Mouse (Mus musculus) testis, adult 2 months (tissue): ENCODE measurements around the gene Nubp2. TPM values are rescaled to one million over a fixed set of nuclear protein-coding genes. Genes with fewer than 3 reads are reported as not detected.

Source experiments
- H3K27ac ChIP-seq: fragments of 200-500 bp; 2 replicates; pipeline ENCODE4 v1.5.1; 2012; ENCODE audit warnings: low read depth, low read length; ENCODE audit not compliant: control insufficient read depth, insufficient read depth
- H3K27me3 ChIP-seq: fragments of 200-500 bp; 2 replicates; pipeline ENCODE4 v1.6.1; 2012; ENCODE audit warnings: mild to moderate bottlenecking, low read length, moderate library complexity; ENCODE audit not compliant: control insufficient read depth, insufficient read depth
- H3K36me3 ChIP-seq: fragments of 200-500 bp; 2 replicates; pipeline ENCODE4 v1.6.1; 2012; ENCODE audit warnings: mild to moderate bottlenecking, low read length; ENCODE audit not compliant: control insufficient read depth, insufficient read depth
- H3K4me1 ChIP-seq: fragments of 200-500 bp; 2 replicates; pipeline ENCODE4 v1.6.1; 2012; ENCODE audit warnings: low read length; ENCODE audit not compliant: control insufficient read depth, insufficient read depth
- H3K4me3 ChIP-seq: fragments of 200-500 bp; 2 replicates; pipeline ENCODE4 v1.5.1; 2012; ENCODE audit warnings: low read depth, mild to moderate bottlenecking, low read length, moderate library complexity, mixed read lengths; ENCODE audit not compliant: control insufficient read depth
- CTCF ChIP-seq: fragments of 200-500 bp; IDR thresholded peaks from 2 replicates; pipeline ENCODE4 v1.5.1; 2012; ENCODE audit warnings: low read depth, mild to moderate bottlenecking, inconsistent platforms, low read length, moderate library complexity; ENCODE audit not compliant: control insufficient read depth, insufficient read depth, insufficient replicate concordance
- POLR2A ChIP-seq: fragments of 200-500 bp; IDR thresholded peaks from 2 replicates; pipeline ENCODE4 v1.6.1; 2012; ENCODE audit warnings: low read depth, mild to moderate bottlenecking, inconsistent platforms, low read length, moderate library complexity; ENCODE audit not compliant: control insufficient read depth
- polyA plus RNA-seq: library from polyadenylated mRNA; depleted of rRNA; stranded (reverse); fragments of >200 nt; gene quantifications from 2 replicates; pipeline ENCODE4 v1.2.3, GENCODE M21; 2012

The Nubp2 gene
- polyA plus RNA-seq, 1 experiment: 131 TPM

- H3K4me1 ChIP-seq: peaks cover 20% of the 10 kb centered on the region
- H3K4me3 ChIP-seq: peak overlapping the region; percentile 91
- no peak for TF ChIP-seq POLR2A
- no peak for TF ChIP-seq CTCF
- peak overlapping the region; percentile 41 for H3K27ac ChIP-seq
- no peaks in the 10 kb centered on the region for H3K27me3 ChIP-seq
- peaks cover 2% of the 10 kb centered on the region; the same call in 1 of the 2 replicates for H3K36me3 ChIP-seq
These were observed 8.2 kb upstream of the Nubp2 start for GRCm38 (mm10) chr17:24894061-24894994.

GRCm38 (mm10) chr17:24893276-24893675 is 7.1 kb upstream of the Nubp2 start:
- no peak overlapping the region for H3K4me3 ChIP-seq
- no peak overlapping the region for H3K27ac ChIP-seq
- H3K4me1 ChIP-seq: peaks cover 20% of the 10 kb centered on the region
- H3K27me3 ChIP-seq: no peaks in the 10 kb centered on the region
- H3K36me3 ChIP-seq: peaks cover 2% of the 10 kb centered on the region; the same call in 1 of the 2 replicates
- TF ChIP-seq CTCF (no peak), POLR2A (no peak)

DNA sequence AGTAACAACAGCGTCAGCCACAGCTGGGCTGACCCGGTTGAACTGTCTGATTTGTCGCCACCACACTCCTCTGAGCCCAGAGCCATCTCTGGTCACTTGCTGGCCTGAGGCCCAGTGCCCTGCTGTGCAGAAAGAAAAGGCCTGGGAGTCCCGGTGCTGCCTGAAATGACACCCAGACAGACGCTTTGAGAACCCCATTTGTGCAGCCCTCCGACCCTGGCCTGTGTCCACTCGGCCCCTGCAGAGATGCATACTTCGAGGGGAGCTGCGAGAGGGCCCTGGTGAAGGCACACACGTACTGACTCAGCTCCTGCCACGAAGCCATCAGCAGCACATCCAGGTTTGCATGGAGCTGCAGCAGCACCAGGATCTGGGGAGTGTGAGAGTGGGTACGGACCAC is 6.6 kb upstream of the Nubp2 start:
- peaks cover 20% of the 10 kb centered on the region for H3K4me1 ChIP-seq
- H3K27ac ChIP-seq: no peak overlapping the region
- TF ChIP-seq CTCF (no peak), POLR2A (no peak)
- H3K27me3 ChIP-seq: no peaks in the 10 kb centered on the region
- peaks cover 2% of the 10 kb centered on the region for H3K36me3 ChIP-seq
- H3K4me3 ChIP-seq: no peak overlapping the region

DNA sequence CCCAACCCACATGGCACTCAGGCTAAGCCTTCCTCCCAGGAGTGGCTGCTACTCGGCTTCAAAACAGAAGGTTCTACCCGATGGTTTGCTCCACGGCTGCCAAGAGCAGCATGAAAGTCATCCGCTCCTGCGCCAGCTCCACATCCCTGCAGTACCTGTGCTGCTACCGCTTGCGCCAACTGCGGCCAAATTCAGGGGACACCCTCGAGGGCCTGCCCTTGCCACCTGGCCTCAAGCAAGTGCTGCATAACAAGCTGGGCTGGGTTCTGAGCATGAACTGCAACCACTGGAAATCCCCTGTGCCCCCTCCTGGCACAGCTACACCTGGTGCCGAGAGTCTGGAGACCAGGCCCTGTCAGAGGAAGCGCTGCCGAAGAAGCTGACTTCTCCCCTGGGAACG is 5.2 kb upstream of the Nubp2 start:
- H3K36me3 ChIP-seq: peaks cover 2% of the 10 kb centered on the region
- no peak overlapping the region for H3K27ac ChIP-seq
- H3K4me3 ChIP-seq: no peak overlapping the region
- no peaks in the 10 kb centered on the region for H3K27me3 ChIP-seq
- no peak for TF ChIP-seq CTCF
- no peak for TF ChIP-seq POLR2A
- peaks cover 21% of the 10 kb centered on the region for H3K4me1 ChIP-seq

- Histone ChIP-seq H3K4me1 (peaks cover 17% of the 10 kb centered on the region), H3K4me3 (no peak overlapping the region), H3K27ac (no peak overlapping the region), H3K27me3 (no peaks in the 10 kb centered on the region), H3K36me3 (peaks cover 2% of the 10 kb centered on the region)
- TF ChIP-seq CTCF: no peak
- TF ChIP-seq POLR2A: peak; percentile 39; the same call in 1 of the 2 replicates
These were observed 4.3 kb upstream of the Nubp2 start for GRCm38 (mm10) chr17:24890151-24891092.

DNA sequence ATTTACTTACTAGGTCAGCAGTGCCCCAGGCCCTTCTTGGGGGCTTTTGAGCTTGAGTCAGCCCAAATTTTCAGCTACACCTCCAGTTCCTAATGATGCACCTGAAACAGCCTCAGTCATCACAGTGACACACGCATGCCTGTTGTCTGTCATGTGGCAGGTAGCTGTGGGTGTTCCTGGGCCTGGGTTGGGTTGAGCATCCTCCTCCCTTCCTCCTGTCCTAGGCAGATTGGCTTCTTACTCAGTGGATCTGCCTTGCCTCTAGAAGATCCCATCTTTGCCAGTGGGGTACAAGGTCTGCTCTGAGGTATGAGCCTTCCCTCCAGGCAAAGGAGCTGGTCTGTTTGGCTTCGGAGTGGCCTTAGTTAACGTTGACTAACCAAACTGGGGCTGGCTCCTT is 2.7 kb upstream of the Nubp2 start:
- Histone ChIP-seq H3K27ac (no peak overlapping the region), H3K27me3 (no peaks in the 10 kb centered on the region), H3K4me1 (peaks cover 13% of the 10 kb centered on the region), H3K36me3 (peaks cover 2% of the 10 kb centered on the region), H3K4me3 (0 out of 2 replicates have a peak overlapping the region, but pooled peaks have one; percentile 6)
- no peak; the same call in 1 of the 2 replicates for TF ChIP-seq POLR2A
- TF ChIP-seq CTCF: no peak
